Mouse (Mus musculus) cerebellum, adult 9-10 months (tissue): Measurements from ENCODE around the gene Pcx.

Experiments used
- DNase-seq: peaks from one replicate; pipeline ENCODE4 v3.0.0; 2022

Pcx gene

DNA sequence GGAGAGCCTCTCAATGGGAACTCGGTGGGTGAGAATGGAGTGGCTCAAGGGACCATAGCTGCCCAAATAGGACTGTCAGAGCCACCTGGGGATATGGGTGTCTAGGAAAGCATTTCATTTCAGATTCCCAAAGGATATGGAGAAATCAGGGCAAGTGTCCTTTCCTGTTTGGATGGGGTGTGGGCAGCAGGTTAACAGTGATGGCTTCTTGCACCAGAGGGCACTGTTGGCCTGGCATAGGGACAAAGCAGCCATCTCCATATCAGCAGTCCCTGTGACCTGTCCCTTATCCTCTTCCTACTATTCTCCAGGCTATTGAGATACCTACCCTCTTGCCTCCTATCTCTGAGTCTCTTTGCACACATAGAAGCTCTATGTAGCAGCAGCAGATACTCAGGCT lies 78.8 kb downstream of the Pcx start:
- DNase-seq, result no peak

DNA sequence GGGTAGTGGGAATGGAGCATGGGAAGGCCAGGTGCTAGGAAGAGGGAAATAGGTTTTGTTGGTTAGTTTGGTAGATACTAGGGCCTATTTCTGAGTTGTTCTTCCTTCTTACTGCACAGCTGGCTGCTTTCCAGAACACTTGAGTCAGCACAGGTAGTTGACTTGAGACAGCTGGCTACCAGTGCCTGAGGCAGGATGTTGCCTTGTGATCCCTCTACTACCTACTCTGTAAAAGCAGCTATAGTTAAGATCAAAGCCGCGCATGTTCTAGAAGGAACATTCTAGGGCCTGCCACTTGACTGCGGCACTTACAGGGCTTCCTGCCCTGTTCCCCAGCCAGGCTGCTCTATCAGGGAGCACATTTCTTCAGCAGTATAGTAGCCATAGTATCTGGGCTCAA lies 79.8 kb downstream of the Pcx start:
- no peak for DNase-seq

DNA sequence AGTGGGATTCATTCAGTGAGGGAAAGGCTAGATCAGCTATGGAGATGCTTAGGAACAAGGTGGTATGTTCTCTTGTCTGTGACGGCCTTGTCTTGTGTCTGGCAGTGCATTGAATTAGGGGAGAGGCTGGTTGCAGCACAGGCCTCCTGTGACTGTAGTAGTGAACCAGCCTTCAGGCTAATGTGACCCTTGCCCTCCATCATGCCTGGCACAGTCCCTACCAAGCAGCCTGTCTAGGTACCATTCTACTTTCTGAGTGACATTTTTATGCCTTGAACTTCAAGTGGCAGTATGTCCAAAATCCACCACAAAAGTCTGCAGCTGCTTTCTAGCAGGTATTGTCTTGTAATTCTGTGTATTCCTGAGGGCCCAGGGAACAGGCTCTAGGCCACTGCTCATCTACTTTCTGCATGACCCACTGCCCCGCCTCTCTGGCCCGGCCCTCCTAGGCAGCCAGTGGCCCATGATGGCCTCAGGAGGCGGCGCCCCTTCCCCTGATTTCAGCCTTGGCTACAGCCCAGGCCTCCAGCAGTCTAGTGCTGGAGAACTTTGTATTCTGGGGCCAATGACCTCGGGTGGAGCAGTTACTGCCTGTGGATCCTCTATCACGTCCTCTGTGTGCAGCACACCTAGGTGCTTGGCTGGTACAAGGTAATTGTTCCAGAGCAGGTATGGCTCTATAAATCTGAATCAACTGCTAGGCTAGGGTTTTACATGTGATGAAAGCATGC lies 83.7 kb downstream of the Pcx start:
- DNase-seq, result no peak

DNA sequence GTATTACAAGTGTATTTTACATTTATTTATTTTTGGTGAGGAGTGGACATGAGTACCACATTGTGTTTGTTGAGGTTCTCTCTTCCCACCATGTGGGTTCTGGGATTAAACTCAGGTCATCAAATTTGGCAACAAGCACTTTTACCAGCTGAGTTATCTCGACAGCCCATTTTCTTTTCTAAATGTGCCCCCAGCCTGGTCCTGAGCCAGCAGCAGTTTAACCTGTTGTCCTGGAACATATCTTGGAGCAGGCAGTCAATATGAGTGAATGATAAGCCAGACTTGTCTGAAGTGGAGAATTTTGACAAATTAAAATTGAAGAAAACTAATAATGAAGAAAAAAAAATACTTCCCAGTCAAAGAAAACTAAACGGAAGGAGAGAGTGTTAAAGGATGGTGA lies 85.8 kb downstream of the Pcx start:
- no peak for DNase-seq

DNA sequence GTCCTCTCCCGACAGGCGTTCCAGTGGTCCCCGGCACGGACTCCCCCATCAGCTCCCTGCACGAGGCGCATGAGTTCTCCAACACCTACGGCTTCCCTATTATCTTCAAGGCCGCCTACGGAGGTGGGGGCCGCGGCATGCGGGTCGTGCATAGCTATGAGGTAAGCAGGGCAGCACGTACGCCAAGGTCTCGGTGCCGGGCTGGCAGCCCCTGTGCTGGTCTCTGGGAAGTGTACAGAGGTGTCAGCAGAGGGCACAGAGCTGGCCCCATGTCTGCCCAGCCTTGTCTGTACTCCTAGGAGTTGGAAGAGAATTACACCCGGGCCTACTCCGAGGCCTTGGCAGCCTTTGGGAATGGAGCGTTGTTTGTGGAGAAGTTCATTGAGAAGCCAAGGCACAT lies 92.2 kb downstream of the Pcx start:
- DNase-seq, result no peak

DNA sequence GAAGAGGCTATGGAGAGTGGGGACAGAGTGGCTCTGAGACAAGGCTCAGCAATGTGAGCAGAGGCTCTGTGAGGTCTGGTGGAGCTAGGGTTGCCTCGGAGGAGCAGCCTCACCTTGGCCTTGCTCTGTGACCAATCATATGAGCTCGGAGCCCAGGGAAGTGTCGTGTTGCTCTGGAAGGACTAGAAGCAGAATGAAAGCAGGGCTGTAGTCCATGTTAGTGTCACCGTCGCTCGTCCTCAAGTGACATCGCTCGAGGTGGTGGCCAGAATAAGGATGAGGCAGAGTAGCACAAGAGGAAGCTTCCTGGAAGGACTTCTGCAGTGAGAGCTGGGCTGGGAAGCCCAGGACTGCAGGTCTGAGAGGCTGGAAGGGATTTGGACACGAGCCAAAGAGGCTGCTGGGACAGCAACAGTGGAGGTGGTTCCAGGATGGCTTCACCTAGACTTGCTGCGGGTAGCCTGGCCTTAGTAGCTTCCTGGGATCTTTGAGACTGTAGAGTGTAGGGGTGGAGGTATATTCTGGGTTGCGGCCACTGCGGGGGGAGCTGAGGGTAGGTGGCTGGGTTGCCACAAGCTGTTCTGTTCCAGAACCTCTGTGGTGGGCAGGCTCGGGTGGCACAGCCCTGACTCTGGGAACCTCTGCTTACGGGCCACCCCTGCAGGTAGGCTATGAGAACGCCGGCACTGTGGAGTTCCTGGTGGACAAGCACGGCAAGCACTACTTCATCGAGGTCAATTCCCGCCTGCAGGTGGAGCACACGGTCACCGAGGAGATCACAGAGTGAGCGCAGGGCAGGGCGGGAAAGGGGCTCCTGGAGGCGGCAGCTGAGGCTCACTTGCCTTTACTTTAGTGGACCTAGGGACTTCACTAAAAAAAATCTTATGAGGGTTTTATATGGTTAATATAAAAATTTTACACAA lies 93.8 kb downstream of the Pcx start:
- peak; percentile 45 for DNase-seq

DNA sequence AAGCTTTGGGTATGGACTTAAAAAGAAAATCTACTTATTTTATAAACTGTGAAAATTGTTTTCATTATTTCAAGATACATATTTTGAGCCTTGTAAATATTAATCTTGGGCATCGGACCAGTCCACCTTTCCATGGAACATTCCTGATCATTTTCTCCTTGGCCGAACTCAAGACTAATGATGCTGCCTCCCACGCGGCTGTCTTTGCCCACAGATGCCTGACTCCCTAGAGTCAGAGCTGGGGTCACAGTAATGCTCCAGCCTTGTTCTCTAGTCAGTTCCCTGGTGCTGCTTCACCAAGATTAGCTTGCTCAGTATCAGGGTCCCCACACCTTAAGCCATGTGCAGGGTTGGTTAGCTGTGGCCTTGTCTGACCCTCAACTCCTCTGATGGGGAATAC lies 95.4 kb downstream of the Pcx start:
- DNase-seq, result no peak

DNA sequence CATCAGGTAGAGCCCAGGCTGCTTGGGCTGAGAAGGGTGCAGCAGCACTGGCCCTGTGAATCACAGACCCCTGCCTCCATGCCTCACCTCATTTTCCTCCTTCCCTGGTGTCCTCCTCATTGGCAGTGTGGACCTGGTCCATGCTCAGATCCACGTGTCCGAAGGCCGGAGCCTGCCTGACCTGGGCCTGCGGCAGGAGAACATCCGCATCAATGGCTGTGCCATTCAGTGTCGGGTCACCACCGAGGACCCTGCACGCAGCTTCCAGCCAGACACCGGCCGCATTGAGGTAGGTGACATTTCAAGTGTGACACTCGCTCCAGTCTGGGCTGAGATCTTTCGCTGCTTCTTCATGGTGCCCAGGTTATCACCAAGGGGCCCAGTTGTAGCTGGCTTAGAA lies 97.1 kb downstream of the Pcx start:
- DNase-seq, result no peak

DNA sequence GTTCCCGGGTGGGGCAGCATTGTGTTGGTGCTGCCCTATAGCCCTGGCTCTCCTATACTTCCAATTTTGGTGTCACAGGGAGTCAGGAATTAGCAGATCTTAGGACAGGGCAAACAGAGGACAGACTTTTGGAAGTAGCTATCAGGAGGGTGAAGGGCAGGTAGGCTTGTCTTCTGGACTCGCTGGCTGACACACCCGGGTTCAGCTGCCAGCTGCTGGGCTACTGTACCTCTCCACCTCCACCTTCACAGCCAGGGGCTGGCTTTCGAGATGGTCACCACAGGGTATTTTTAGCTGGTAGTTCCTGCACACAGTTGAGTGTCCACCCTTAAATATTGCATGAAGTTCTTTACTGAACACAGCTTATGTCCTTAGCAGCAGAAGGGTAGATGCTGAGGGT lies 98.2 kb downstream of the Pcx start:
- no peak for DNase-seq

DNA sequence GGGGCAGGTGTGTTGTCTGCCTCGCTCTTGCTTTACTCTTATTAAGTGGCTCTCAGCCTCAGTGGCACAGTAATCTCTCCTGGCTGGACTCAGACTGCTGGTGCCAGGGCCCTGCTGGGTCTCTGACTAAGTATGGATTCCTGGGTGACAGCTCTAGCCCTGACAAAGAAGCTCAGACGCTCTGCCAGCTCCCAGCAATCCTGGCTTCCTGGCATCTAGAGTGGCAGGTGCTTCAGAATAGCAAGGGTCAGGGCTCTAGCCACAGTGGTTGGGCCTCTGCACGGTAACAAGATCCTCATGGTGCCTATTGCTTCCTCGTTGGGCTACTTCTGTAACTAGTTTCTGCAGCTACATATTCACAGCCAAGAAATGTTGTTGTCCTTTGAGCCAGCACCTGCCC lies 99.8 kb downstream of the Pcx start:
- DNase-seq, result no peak

DNA sequence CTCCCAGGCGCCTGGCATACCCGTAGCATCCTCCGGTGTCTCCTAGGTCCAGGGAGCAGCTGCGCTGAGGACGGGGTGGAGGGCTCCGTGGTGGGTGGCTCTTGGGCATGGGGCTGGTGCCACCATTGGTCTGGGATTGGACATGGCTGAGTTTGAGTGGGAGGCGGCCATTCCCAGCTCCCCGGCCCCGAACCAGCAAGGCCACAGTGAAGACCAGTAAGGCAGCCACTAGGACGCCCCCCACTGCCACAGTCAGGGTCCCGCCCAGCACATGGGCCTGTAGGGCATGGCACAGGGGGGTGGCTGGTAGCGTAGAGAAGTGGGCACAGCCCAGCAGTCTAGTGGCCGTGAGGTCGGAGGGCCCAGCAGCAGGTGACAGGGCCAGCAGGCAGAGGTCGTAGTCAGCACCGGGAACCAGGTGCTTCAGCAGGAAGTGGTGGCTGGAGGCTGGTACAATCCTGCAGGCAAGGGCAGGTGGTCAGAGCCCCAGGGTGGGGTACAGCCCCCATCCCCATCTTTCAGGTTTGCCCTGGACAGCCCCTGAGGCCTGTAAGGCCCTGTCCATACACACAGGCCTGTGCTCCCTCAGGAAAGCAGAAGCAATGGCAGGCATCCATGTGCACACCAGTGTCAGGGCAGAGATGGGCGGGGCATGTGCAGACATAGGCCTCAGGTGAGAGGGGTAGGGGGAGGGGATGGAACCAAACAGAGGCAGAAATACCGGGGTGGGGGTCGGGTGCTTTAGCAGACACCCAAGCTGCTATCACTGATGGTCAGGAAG lies 102.1 kb downstream of the Pcx start:
- no peak for DNase-seq

DNA sequence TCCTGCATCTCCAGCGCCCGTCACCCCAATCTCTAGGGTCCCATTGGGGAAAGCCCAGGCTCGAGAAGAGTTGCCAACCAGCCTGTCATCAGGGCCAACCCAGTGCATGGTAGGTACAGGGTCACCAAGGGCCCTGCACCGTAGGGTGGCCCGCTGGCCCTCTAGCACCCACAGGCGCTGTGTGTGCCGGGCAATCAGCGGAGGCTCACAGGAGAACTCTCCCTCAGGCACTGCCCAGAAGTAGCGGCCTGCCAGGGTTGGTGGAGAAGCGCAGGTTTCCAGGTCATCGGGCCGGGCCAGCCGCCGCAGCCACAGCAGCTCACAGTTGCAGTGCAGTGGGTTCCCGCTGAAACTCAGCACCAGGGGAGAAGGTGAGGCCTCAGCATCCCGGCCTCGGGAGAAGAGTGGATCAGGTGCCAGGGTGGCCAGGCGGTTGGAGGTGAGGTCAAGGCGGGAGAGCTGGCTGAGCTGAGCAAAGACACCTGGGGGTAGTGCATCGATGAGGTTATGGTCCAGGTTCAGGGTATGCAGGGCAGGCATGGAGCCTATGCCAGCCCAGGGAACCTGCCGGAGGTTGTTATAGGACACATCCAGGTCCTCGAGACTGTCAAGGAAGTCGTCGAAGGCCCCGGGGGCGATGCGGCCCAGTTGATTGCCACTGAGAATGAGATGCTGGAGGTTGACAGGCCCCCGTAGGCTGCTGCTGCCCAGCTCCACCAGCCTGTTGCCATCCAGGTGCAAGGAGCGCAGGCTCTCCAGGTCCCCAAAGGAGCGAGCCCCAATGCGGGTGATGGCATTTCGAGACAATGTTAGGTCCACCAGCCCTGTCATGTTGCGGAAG lies 103.4 kb downstream of the Pcx start:
- peak; percentile 52 for DNase-seq

DNA sequence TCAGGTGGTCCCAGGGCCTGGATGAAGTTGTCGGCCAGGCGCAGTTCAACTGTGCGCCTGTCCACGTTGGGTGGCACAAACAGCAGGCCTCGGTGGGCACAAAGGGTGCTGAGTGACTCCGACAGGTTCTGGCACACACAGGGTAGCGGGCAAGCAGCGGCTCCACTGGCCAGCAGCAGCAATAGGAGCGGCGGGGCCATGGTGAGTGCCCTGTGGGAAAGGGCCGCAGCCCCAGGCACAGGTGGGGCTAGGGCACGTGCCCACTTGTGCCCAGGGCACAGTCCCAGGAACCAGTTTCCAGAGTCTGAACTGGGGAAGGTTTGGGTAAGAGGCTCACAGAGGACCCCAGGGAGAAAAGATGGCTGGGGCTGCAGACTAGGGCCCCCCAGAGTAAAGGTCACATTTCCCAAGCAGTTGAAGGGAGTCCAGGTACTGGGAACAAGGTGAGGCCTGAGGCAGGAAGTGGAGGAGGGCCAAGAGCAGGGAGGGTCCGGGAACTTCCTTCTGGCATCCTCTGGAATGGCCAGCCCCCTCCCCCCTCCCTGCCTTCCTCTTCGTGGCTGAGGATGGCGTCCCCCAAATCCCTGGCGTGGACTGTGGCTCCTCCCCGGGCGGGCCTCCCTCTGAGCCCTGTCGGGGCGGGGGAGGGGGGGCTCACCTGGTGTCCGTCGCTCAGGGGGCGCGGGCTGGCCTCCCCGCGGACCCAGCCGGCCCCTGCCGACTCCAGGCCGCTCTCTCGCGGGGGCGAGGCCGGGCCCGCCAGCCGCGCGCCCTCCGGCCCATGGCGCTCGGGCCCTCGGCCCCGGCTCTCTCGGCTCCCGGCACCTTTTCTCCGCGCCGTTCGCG lies 104.3 kb downstream of the Pcx start:
- DNase-seq, result peak; percentile 64

DNA sequence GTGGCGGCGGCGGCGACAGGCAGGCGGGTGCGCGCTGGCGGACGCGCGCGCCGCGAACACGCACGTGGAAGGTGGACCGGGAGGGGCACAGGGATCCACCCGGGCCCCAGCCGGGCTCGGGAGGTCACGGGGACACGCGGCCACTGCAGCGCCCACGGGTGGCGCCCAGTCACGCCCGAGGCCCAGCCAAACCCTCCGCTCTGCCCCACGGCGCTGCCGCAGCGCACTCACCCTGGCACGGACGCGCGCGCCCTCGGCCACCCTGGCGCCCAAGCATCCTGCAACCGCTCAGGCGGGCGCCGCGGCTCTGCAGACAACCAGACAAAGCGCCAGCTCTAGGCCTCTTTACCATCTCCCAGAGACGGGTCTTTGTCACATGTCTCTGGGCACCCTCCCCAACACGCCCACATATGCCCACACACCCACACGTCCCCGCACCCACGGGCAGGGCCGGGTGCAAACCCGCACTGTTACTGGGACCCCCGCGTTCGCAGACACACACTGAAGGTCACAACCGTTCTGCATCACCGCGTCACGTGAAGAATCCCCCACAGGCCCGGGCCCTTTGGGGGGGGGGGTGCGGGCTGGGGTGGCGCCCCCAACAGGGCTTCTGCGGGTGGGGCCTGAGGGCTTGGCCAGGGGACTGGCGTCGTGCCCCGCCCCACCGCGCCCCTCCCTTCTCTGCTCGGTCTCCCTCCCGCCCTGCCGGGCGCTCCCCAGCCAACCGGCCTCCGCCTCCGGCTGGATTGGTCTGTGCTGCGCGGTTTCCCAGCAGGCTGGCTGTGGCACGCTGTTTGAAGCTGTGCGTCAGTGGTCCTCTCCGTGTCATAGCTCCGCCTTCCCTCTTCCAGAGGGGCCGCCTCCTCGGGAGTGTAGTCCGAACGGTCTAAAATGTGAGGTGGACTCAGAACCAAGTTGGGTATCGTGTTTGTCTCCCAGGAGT lies 105.2 kb downstream of the Pcx start, which contains the start of gene Lrfn4:
TSS of gene Lrfn4 (minus strand) at position 517 of the 943 bp plus-strand sequence.
- peak; percentile 89 for DNase-seq

DNA sequence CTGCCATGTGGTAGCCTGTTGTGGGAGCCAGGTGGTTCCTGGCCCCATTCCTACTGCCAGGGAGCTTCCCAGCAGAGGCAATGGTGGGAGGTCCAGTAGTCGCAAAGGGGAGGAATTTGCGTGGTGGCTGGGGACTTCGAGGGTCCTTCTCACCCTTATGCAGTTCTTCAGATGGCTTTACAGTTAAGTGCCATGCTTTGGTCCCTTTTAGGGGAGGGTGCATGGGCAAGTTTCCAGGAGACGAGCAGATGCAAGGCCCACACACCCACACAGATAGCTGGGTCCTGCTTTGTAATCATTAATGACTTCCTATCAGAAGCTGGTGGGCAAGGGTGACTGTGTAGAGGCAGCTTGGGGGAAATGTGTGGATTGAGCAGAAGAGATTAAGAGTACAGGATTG lies 106.3 kb downstream of the Pcx start:
- peak; percentile 60 for DNase-seq

DNA sequence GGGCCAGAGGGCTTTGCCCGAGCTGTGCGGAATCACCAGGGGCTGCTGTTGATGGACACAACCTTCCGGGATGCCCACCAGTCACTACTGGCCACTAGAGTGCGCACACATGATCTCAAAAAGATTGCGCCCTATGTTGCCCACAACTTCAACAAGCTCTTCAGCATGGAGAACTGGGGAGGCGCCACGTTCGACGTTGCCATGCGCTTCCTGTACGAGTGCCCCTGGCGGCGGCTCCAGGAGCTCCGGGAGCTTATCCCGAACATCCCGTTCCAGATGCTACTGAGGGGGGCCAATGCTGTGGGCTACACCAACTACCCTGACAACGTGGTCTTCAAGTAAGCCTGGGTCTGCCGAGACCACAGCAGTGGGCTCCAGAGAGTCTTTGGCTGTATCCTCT lies 107.9 kb downstream of the Pcx start:
- DNase-seq, result no peak

DNA sequence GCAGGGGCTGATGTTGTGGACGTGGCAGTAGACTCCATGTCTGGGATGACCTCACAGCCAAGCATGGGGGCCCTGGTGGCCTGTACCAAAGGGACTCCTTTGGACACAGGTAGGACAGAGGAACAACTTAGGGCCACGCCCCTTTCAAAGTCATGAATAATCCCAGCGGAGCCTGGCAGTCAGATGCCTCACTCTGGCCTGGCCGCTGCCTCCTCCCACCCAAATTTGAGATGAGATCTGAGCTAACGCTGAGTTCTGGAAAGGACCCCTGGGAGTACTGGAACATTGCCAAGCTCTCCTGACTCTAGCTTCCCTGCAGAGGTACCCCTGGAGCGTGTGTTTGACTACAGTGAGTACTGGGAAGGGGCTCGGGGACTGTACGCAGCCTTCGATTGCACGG lies 109.2 kb downstream of the Pcx start:
- no peak for DNase-seq

DNA sequence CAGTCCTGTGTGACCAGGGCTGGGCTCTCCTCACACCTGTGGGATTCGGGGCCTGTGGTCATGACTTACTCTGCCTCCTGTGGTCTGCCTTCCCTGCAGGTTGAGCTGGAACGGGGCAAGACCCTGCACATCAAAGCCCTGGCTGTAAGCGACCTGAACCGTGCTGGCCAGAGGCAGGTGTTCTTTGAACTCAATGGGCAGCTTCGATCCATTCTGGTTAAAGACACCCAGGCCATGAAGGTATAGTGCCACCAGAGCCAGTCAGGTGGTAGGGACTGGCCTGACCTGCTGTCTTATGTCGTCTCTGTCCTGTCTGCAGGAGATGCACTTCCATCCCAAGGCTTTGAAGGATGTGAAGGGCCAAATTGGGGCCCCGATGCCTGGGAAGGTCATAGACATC lies 110.4 kb downstream of the Pcx start:
- DNase-seq, result no peak

DNA sequence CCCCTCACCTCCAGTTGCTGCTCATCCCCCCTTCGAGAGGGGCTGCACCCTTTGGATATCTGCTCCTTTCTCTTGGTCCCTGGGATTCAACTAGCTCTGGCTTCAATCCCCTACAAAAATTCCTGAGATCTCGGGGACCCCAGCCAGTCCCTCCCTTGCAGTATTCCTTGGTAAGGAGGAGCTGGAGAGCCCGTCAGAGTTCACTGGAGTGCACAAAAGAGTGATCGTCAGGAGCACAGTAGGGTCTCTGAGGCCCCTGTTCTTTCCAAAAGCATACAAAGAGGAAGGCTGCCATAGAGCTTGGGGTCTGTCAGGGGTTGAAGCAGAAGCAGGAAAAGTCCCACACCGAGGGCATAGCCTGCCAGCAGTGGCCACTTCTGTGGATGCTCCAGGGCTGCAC lies 112.5 kb downstream of the Pcx start:
- DNase-seq, result no peak

DNA sequence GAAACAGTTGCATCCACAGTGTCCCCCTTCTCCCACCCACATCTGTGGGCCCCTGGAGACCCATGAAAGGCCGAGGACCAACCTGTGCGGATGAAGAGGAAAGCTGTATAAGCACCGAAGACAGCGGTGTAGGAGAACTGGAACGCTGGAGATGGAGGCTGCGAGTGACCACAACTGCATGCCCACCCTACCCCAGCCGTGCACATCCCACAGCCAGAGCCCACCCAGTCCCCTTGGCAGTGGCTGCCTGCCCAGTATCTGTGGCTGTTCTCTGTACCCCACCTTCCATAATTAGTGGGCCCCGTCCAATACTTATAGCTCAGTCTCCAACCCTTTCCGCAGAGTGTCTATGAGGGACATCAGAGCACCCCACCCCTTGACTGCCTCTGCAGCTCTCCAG lies 113.1 kb downstream of the Pcx start:
- DNase-seq, result no peak
